Mouse (Mus musculus): ENCODE results near the gene Dars. TPM values are rescaled to one million over a fixed set of nuclear protein-coding genes. Genes with fewer than 3 reads are reported as not detected.
"Not testable (repeated sequence)": the region's sequence is repeated elsewhere in the genome, so short reads cannot be mapped to it uniquely, and the experiment has no call there.

Gene Dars
- polyA plus RNA-seq, 1 experiment from 2014 or later = 108 TPM

- Histone ChIP-seq H3K36me3 (ENCODE audit: control insufficient read depth, insufficient read depth, low read length) (peaks cover 76% of the 10 kb centered on the region), H3K4me2 (replicated peaks; ENCODE audit: low read depth, low read length) (no peak overlapping the region), H3K27me3 (ENCODE audit: control insufficient read depth, insufficient read depth, low read length) (no peaks in the 10 kb centered on the region), H3K27ac (ENCODE audit: low read depth, low read length) (no peak overlapping the region), H3K4me3 (ENCODE audit: low read length) (no peak overlapping the region), H3K9ac (ENCODE audit: low read depth, low read length) (no peak overlapping the region), H3K4me1 (ENCODE audit: control insufficient read depth, insufficient read depth, low read length) (no peaks in the 10 kb centered on the region), H3K9me3 (ENCODE audit: control insufficient read depth, low read length) (no peaks in the 10 kb centered on the region)
- 100% methylated on average over 1 of the region's 1 CpGs for WGBS
- ATAC-seq (ENCODE audit: low FRiP score, low TSS enrichment) = no peak
These were observed 86.9 kb downstream of the Dars start for GRCm38 (mm10) chr1:128330313-128330712.

- Histone ChIP-seq H3K27me3 (ENCODE audit: control insufficient read depth, insufficient read depth, low read length) (no peaks in the 10 kb centered on the region), H3K9me3 (ENCODE audit: control insufficient read depth, low read length) (no peaks in the 10 kb centered on the region), H3K36me3 (ENCODE audit: control insufficient read depth, insufficient read depth, low read length) (peaks cover 56% of the 10 kb centered on the region), H3K4me1 (ENCODE audit: control insufficient read depth, insufficient read depth, low read length) (no peaks in the 10 kb centered on the region), H3K4me3 (ENCODE audit: low read length) (no peak within 1 kb of the TSS), H3K4me2 (replicated peaks; ENCODE audit: low read depth, low read length) (no peak within 1 kb of the TSS), H3K9ac (ENCODE audit: low read depth, low read length) (no peak within 1 kb of the TSS), H3K27ac (ENCODE audit: low read depth, low read length) (no peak within 1 kb of the TSS)
- ATAC-seq (ENCODE audit: low FRiP score, low TSS enrichment) = no peak
- 86% methylated on average over 3 of the region's 3 CpGs for WGBS
These were observed 89.0 kb downstream of the Dars start, which contains the start of gene Lct for GRCm38 (mm10) chr1:128328218-128328617. Gene Lct (minus strand): TSS chr1:128328318.

GRCm38 (mm10) chr1:128327165-128327564 lies 90.0 kb downstream of the Dars start:
- peaks cover 45% of the 10 kb centered on the region; the same call in 1 of the 2 replicates for H3K36me3 ChIP-seq (ENCODE audit: control insufficient read depth, insufficient read depth, low read length)
- WGBS = 96% methylated on average over 1 of the region's 1 CpGs
- H3K9me3 ChIP-seq (ENCODE audit: control insufficient read depth, low read length) = no peaks in the 10 kb centered on the region
- no peak for ATAC-seq (ENCODE audit: low FRiP score, low TSS enrichment)
- H3K4me1 ChIP-seq (ENCODE audit: control insufficient read depth, insufficient read depth, low read length) = no peaks in the 10 kb centered on the region
- H3K27ac ChIP-seq (ENCODE audit: low read depth, low read length) = no peak overlapping the region
- H3K4me3 ChIP-seq (ENCODE audit: low read length) = no peak overlapping the region
- H3K9ac ChIP-seq (ENCODE audit: low read depth, low read length) = no peak overlapping the region
- no peak overlapping the region for H3K4me2 ChIP-seq (replicated peaks; ENCODE audit: low read depth, low read length)
- H3K27me3 ChIP-seq (ENCODE audit: control insufficient read depth, insufficient read depth, low read length) = no peaks in the 10 kb centered on the region

GRCm38 (mm10) chr1:128324776-128325175 lies 92.4 kb downstream of the Dars start:
- no peak for ATAC-seq (ENCODE audit: low FRiP score, low TSS enrichment)
- Histone ChIP-seq H3K27ac (ENCODE audit: low read depth, low read length) (no peak overlapping the region), H3K4me2 (replicated peaks; ENCODE audit: low read depth, low read length) (no peak overlapping the region), H3K4me1 (ENCODE audit: control insufficient read depth, insufficient read depth, low read length) (no peaks in the 10 kb centered on the region), H3K4me3 (ENCODE audit: low read length) (no peak overlapping the region), H3K27me3 (ENCODE audit: control insufficient read depth, insufficient read depth, low read length) (no peaks in the 10 kb centered on the region), H3K36me3 (ENCODE audit: control insufficient read depth, insufficient read depth, low read length) (peaks cover 24% of the 10 kb centered on the region; the same call in 1 of the 2 replicates), H3K9ac (ENCODE audit: low read depth, low read length) (no peak overlapping the region), H3K9me3 (ENCODE audit: control insufficient read depth, low read length) (no peaks in the 10 kb centered on the region)
- WGBS = 89% methylated on average over 2 of the region's 2 CpGs

- Histone ChIP-seq H3K4me1 (ENCODE audit: control insufficient read depth, insufficient read depth, low read length) (no peaks in the 10 kb centered on the region), H3K4me2 (replicated peaks; ENCODE audit: low read depth, low read length) (no peak overlapping the region), H3K27me3 (ENCODE audit: control insufficient read depth, insufficient read depth, low read length) (no peaks in the 10 kb centered on the region), H3K36me3 (ENCODE audit: control insufficient read depth, insufficient read depth, low read length) (peaks cover 12% of the 10 kb centered on the region; the same call in 1 of the 2 replicates), H3K27ac (ENCODE audit: low read depth, low read length) (no peak overlapping the region), H3K4me3 (ENCODE audit: low read length) (no peak overlapping the region), H3K9ac (ENCODE audit: low read depth, low read length) (no peak overlapping the region), H3K9me3 (ENCODE audit: control insufficient read depth, low read length) (no peaks in the 10 kb centered on the region)
- ATAC-seq (ENCODE audit: low FRiP score, low TSS enrichment) = 0 out of 2 replicates have a peak, but pooled peaks have one; percentile 32
- 90% methylated on average over 8 of the region's 8 CpGs for WGBS
These were observed 94.0 kb downstream of the Dars start for GRCm38 (mm10) chr1:128323026-128323643.

- H3K4me2 ChIP-seq (replicated peaks; ENCODE audit: low read depth, low read length); H3K9me3 ChIP-seq (ENCODE audit: control insufficient read depth, low read length); H3K36me3 ChIP-seq (ENCODE audit: control insufficient read depth, insufficient read depth, low read length); H3K27me3 ChIP-seq (ENCODE audit: control insufficient read depth, insufficient read depth, low read length); H3K4me3 ChIP-seq (ENCODE audit: low read length); H3K4me1 ChIP-seq (ENCODE audit: control insufficient read depth, insufficient read depth, low read length); H3K9ac ChIP-seq (ENCODE audit: low read depth, low read length); H3K27ac ChIP-seq (ENCODE audit: low read depth, low read length); ATAC-seq (ENCODE audit: low FRiP score, low TSS enrichment): not testable (repeated sequence)
- WGBS = 71% methylated on average over 6 of the region's 6 CpGs
These were observed 97.9 kb downstream of the Dars start for GRCm38 (mm10) chr1:128319266-128319665.

- WGBS = 67% methylated on average over 4 of the region's 4 CpGs
These were observed 102.5 kb downstream of the Dars start for GRCm38 (mm10) chr1:128314665-128315064.

More at GRCm38 (mm10) chr1:128314665-128315064, 102.5 kb downstream of the Dars start:
- Histone ChIP-seq H3K36me3 (ENCODE audit: control insufficient read depth, insufficient read depth, low read length) (no peaks in the 10 kb centered on the region), H3K27ac (ENCODE audit: low read depth, low read length) (no peak overlapping the region), H3K4me2 (replicated peaks; ENCODE audit: low read depth, low read length) (no peak overlapping the region), H3K4me3 (ENCODE audit: low read length) (no peak overlapping the region), H3K4me1 (ENCODE audit: control insufficient read depth, insufficient read depth, low read length) (no peaks in the 10 kb centered on the region), H3K9ac (ENCODE audit: low read depth, low read length) (no peak overlapping the region), H3K9me3 (ENCODE audit: control insufficient read depth, low read length) (no peaks in the 10 kb centered on the region), H3K27me3 (ENCODE audit: control insufficient read depth, insufficient read depth, low read length) (no peaks in the 10 kb centered on the region)
- ATAC-seq (ENCODE audit: low FRiP score, low TSS enrichment) = no peak

Other genes with a start within 250 kb of the Dars start
- gene Ubxn4, start 173.4 kb downstream of the Dars start, polyA plus RNA-seq (2014; fragmentation: Nextera tagmentation; extraction: Ambion mirVana) = 56.4 and 60.9 TPM in 2 replicates
- 0.26 and 0.46 TPM in 2 replicates for gene Lct, start 89.0 kb downstream of the Dars start, polyA plus RNA-seq (2014; fragmentation: Nextera tagmentation; extraction: Ambion mirVana)
- gene Mcm6, start 57.7 kb downstream of the Dars start, polyA plus RNA-seq (2014; fragmentation: Nextera tagmentation; extraction: Ambion mirVana) = 176 and 308 TPM in 2 replicates
- gene Cxcr4, start 174.9 kb upstream of the Dars start, polyA plus RNA-seq (2014; fragmentation: Nextera tagmentation; extraction: Ambion mirVana) = 10.7 and 13.8 TPM in 2 replicates